ENCODE assay signal across 9 mouse cellular contexts in genomic region chr6:48675400-48675930, GRCm38 (mm10). TPM values are rescaled to one million over a fixed set of nuclear protein-coding genes. Genes with fewer than 3 reads are reported as not detected.
DNase-seq lines count a peak whose midpoint lies in the region; ATAC-seq and TF ChIP-seq lines count a peak whose summit lies in the region.
"Had no signal": no experiment of that assay in that cellular context is flagged by ENCODE, and none has a peak within 500 bp of the region (broad histone marks: within the 10 kb centered on the region; RNA-seq: fewer than 3 reads in every experiment).

No protein-coding gene starts in this region.

- H3K9me3 ChIP-seq in forebrain, embryonic 12.5 days, result no peaks in the 10 kb centered on the region
- no peaks in the 10 kb centered on the region for H3K9me3 ChIP-seq in forebrain, embryonic 16.5 days (ENCODE audit: control insufficient read depth, low read length)
- H3K9me3 ChIP-seq in midbrain, embryonic 10.5 days (replicated peaks), result no peaks in the 10 kb centered on the region
- H3K9me3 ChIP-seq in midbrain, embryonic 11.5 days (ENCODE audit: control insufficient read depth, low read length), result no peaks in the 10 kb centered on the region
- no peaks in the 10 kb centered on the region for H3K9me3 ChIP-seq in intestine, postnatal 0 days (ENCODE audit: control insufficient read depth)

- H3K27me3 ChIP-seq in forebrain, embryonic 12.5 days, result no peaks in the 10 kb centered on the region
- H3K27me3 ChIP-seq in forebrain, embryonic 16.5 days (replicated peaks; ENCODE audit: control insufficient read depth, insufficient read depth, low read length), result no peaks in the 10 kb centered on the region
- H3K27me3 ChIP-seq in midbrain, embryonic 10.5 days (ENCODE audit: low read depth, poor library complexity, severe bottlenecking), result no peaks in the 10 kb centered on the region
- no peaks in the 10 kb centered on the region for H3K27me3 ChIP-seq in midbrain, embryonic 11.5 days (ENCODE audit: control insufficient read depth, insufficient read depth, low read length)
- H3K27me3 ChIP-seq in intestine, postnatal 0 days (replicated peaks; ENCODE audit: control insufficient read depth, insufficient read depth, low read length), result no peaks in the 10 kb centered on the region
- H3K27me3 ChIP-seq in small intestine, adult 2 months (ENCODE audit: control insufficient read depth, insufficient read depth, low read length), result no peaks in the 10 kb centered on the region

- H3K4me1 ChIP-seq in forebrain, embryonic 12.5 days, result peaks cover 8% of the 10 kb centered on the region
- H3K4me1 ChIP-seq in forebrain, embryonic 16.5 days (replicated peaks; ENCODE audit: control insufficient read depth, insufficient read depth, low read length), result no peaks in the 10 kb centered on the region
- peaks cover 11% of the 10 kb centered on the region for H3K4me1 ChIP-seq in midbrain, embryonic 10.5 days
- H3K4me1 ChIP-seq in midbrain, embryonic 11.5 days (ENCODE audit: control insufficient read depth, insufficient read depth, low read length), result no peaks in the 10 kb centered on the region
- H3K4me1 ChIP-seq in intestine, postnatal 0 days (replicated peaks; ENCODE audit: control insufficient read depth, insufficient read depth, low read length), result no peaks in the 10 kb centered on the region; the same call in 1 of the 2 replicates
- H3K4me1 ChIP-seq in small intestine, adult 2 months (ENCODE audit: control insufficient read depth, insufficient read depth, insufficient read length, low read length), result peaks cover 5% of the 10 kb centered on the region; the same call in 1 of the 2 replicates

- no peak for TF ChIP-seq CTCF in intestine, postnatal 0 days (IDR thresholded peaks at IDR 0.05; ENCODE audit: low read depth)
- no peak for TF ChIP-seq CTCF in small intestine, adult 2 months (IDR thresholded peaks at IDR 0.05; ENCODE audit: extremely low read depth, insufficient read length, insufficient replicate concordance, low read depth, low read length)

- no peak for DNase-seq in midbrain, embryonic 10.5 days (ENCODE audit: low spot score)
- DNase-seq in midbrain, embryonic 11.5 days (ENCODE audit: low spot score, missing footprints), result no peak
- DNase-seq in adrenal gland, postnatal 25 days, result no peak
- no peak for DNase-seq in retina, embryonic 14.5 days (ENCODE audit: low spot score)
- DNase-seq: right cerebral cortex, postnatal 14 days had no signal

- no peak overlapping the region for H3K27ac ChIP-seq in forebrain, embryonic 12.5 days
- no peak overlapping the region for H3K27ac ChIP-seq in forebrain, embryonic 16.5 days (ENCODE audit: low read length)
- peak overlapping the region; percentile 63; the same call in 1 of the 2 replicates for H3K27ac ChIP-seq in midbrain, embryonic 10.5 days (replicated peaks)
- no peak overlapping the region for H3K27ac ChIP-seq in midbrain, embryonic 11.5 days (ENCODE audit: low read depth, low read length)
- H3K27ac ChIP-seq in intestine, postnatal 0 days (ENCODE audit: low read depth, low read length), result peak overlapping the region; percentile 47; the same call in 1 of the 2 replicates
- peak overlapping the region; percentile 81 for H3K27ac ChIP-seq in small intestine, adult 2 months (ENCODE audit: insufficient read depth, low read depth, low read length)

- H3K9ac ChIP-seq in forebrain, embryonic 12.5 days, result no peak overlapping the region
- H3K9ac ChIP-seq in forebrain, embryonic 16.5 days (replicated peaks; ENCODE audit: low read depth, low read length), result no peak overlapping the region
- no peak overlapping the region for H3K9ac ChIP-seq in midbrain, embryonic 11.5 days (ENCODE audit: low read length)
- peak overlapping the region; percentile 35; the same call in 1 of the 2 replicates for H3K9ac ChIP-seq in intestine, postnatal 0 days (ENCODE audit: low read depth, low read length)

- H3K36me3 ChIP-seq in forebrain, embryonic 12.5 days (replicated peaks), result no peaks in the 10 kb centered on the region
- H3K36me3 ChIP-seq in forebrain, embryonic 16.5 days (ENCODE audit: control insufficient read depth, insufficient read depth), result no peaks in the 10 kb centered on the region
- no peaks in the 10 kb centered on the region for H3K36me3 ChIP-seq in midbrain, embryonic 10.5 days
- H3K36me3 ChIP-seq in midbrain, embryonic 11.5 days (ENCODE audit: control insufficient read depth, insufficient read depth, low read length), result no peaks in the 10 kb centered on the region
- H3K36me3 ChIP-seq in intestine, postnatal 0 days (ENCODE audit: control insufficient read depth, insufficient read depth), result no peaks in the 10 kb centered on the region
- peaks cover 5% of the 10 kb centered on the region; the same call in 1 of the 2 replicates for H3K36me3 ChIP-seq in small intestine, adult 2 months (ENCODE audit: control insufficient read depth, insufficient read depth, low read length)

- peak overlapping the region; percentile 25 for H3K4me2 ChIP-seq in forebrain, embryonic 12.5 days
- H3K4me2 ChIP-seq in forebrain, embryonic 16.5 days (ENCODE audit: low read length), result no peak overlapping the region
- H3K4me2 ChIP-seq in midbrain, embryonic 11.5 days, result no peak overlapping the region
- H3K4me2 ChIP-seq in intestine, postnatal 0 days (replicated peaks; ENCODE audit: low read depth), result peak overlapping the region; percentile 64

- WGBS in forebrain, embryonic 12.5 days, result 47% methylated on average over 10 of the region's 10 CpGs
- 38% methylated on average over 10 of the region's 10 CpGs for WGBS in forebrain, embryonic 16.5 days
- 47% methylated on average over 10 of the region's 10 CpGs for WGBS in midbrain, embryonic 10.5 days
- 49% methylated on average over 10 of the region's 10 CpGs for WGBS in midbrain, embryonic 11.5 days
- 28% methylated on average over 10 of the region's 10 CpGs for WGBS in intestine, postnatal 0 days
- WGBS in small intestine, adult 2 months, result 14% methylated on average over 10 of the region's 10 CpGs

- TF ChIP-seq POLR2A in small intestine, adult 2 months (IDR thresholded peaks at IDR 0.05; ENCODE audit: low read depth, low read length), result no peak

- H3K4me3 ChIP-seq in forebrain, embryonic 12.5 days (replicated peaks), result no peak overlapping the region
- H3K4me3 ChIP-seq in forebrain, embryonic 16.5 days (replicated peaks; ENCODE audit: low read length), result no peak overlapping the region; the same call in 1 of the 2 replicates
- H3K4me3 ChIP-seq in midbrain, embryonic 10.5 days, result peak overlapping the region; percentile 34
- H3K4me3 ChIP-seq in midbrain, embryonic 11.5 days (ENCODE audit: low read depth, low read length), result no peak overlapping the region
- H3K4me3 ChIP-seq in intestine, postnatal 0 days (ENCODE audit: low read depth, low read length), result peak overlapping the region; percentile 39
- H3K4me3 ChIP-seq in small intestine, adult 2 months (ENCODE audit: low read depth, low read length), result peak overlapping the region; percentile 68

- ATAC-seq in forebrain, embryonic 12.5 days (ENCODE audit: low FRiP score), result no peak
- no peak for ATAC-seq in forebrain, embryonic 16.5 days
- ATAC-seq in midbrain, embryonic 11.5 days (ENCODE audit: low FRiP score), result no peak
- ATAC-seq in intestine, postnatal 0 days, result 0 out of 2 replicates have a peak, but pooled peaks have one; percentile 8

RNA-seq across cellular contexts. Expression of gene Gimap9, which starts 0.5 kb away (rescaled TPM):
- 2.0 and 2.6 TPM in 2 replicates for polyA plus RNA-seq in forebrain, embryonic 12.5 days (2016; fragmentation: Nextera tagmentation; extraction: Ambion mirVana)
- 2.0 and 2.7 TPM in 2 replicates for polyA plus RNA-seq in forebrain, embryonic 16.5 days (2015; fragmentation: Nextera tagmentation; extraction: Ambion mirVana)
- polyA plus RNA-seq in midbrain, embryonic 10.5 days (2016; fragmentation: Nextera tagmentation; extraction: Ambion mirVana), result 2.6 and 3.9 TPM in 2 replicates
- polyA plus RNA-seq in midbrain, embryonic 11.5 days (2014; fragmentation: Nextera tagmentation; extraction: Ambion mirVana), result 2.9 and 3.0 TPM in 2 replicates
- 9.9 and 10.2 TPM in 2 replicates for polyA plus RNA-seq in intestine, postnatal 0 days (2015; fragmentation: Nextera tagmentation; extraction: Ambion mirVana)
- 0.27 and 0.62 TPM in 2 replicates for polyA plus RNA-seq in small intestine, adult 2 months (2012; rRNA removed)
- total RNA-seq in adrenal gland, postnatal 25 days (2021), result 5.7 and 8.1 TPM in 2 replicates

RNA-seq across cellular contexts. Expression of gene Gimap4, which starts 8.9 kb away (rescaled TPM):
- polyA plus RNA-seq in forebrain, embryonic 12.5 days (2016; fragmentation: Nextera tagmentation; extraction: Ambion mirVana), result 2.8 and 3.4 TPM in 2 replicates
- polyA plus RNA-seq in forebrain, embryonic 16.5 days (2015; fragmentation: Nextera tagmentation; extraction: Ambion mirVana), result 1.2 and 1.8 TPM in 2 replicates
- 5.2 and 5.6 TPM in 2 replicates for polyA plus RNA-seq in midbrain, embryonic 10.5 days (2016; fragmentation: Nextera tagmentation; extraction: Ambion mirVana)
- 4.8 and 5.6 TPM in 2 replicates for polyA plus RNA-seq in midbrain, embryonic 11.5 days (2014; fragmentation: Nextera tagmentation; extraction: Ambion mirVana)
- 9.6 and 11.3 TPM in 2 replicates for polyA plus RNA-seq in intestine, postnatal 0 days (2015; fragmentation: Nextera tagmentation; extraction: Ambion mirVana)
- 4.3 and 9.3 TPM in 2 replicates for polyA plus RNA-seq in small intestine, adult 2 months (2012; rRNA removed)
- total RNA-seq in adrenal gland, postnatal 25 days (2021), result 51.4 and 59.1 TPM in 2 replicates

RNA-seq across cellular contexts. Expression of gene Gimap8, which starts 28.4 kb away (rescaled TPM):
- polyA plus RNA-seq in forebrain, embryonic 12.5 days (2016; fragmentation: Nextera tagmentation; extraction: Ambion mirVana), result 0.36 TPM in 2 replicates
- polyA plus RNA-seq in forebrain, embryonic 16.5 days (2015; fragmentation: Nextera tagmentation; extraction: Ambion mirVana), result 0.52 and 0.56 TPM in 2 replicates
- 0.44 and 0.82 TPM in 2 replicates for polyA plus RNA-seq in midbrain, embryonic 10.5 days (2016; fragmentation: Nextera tagmentation; extraction: Ambion mirVana)
- 0.18 and 0.25 TPM in 2 replicates for polyA plus RNA-seq in midbrain, embryonic 11.5 days (2014; fragmentation: Nextera tagmentation; extraction: Ambion mirVana)
- polyA plus RNA-seq in intestine, postnatal 0 days (2015; fragmentation: Nextera tagmentation; extraction: Ambion mirVana), result 1.1 and 1.2 TPM in 2 replicates
- 0.72 and 1.5 TPM in 2 replicates for polyA plus RNA-seq in small intestine, adult 2 months (2012; rRNA removed)
- total RNA-seq in adrenal gland, postnatal 25 days (2021), result 9.9 and 13.7 TPM in 2 replicates

RNA-seq across cellular contexts. Expression of gene Gimap6, which starts 32.6 kb away (rescaled TPM):
- polyA plus RNA-seq in forebrain, embryonic 12.5 days (2016; fragmentation: Nextera tagmentation; extraction: Ambion mirVana), result 5.7 and 6.5 TPM in 2 replicates
- 7.8 and 7.9 TPM in 2 replicates for polyA plus RNA-seq in forebrain, embryonic 16.5 days (2015; fragmentation: Nextera tagmentation; extraction: Ambion mirVana)
- polyA plus RNA-seq in midbrain, embryonic 10.5 days (2016; fragmentation: Nextera tagmentation; extraction: Ambion mirVana), result 6.7 and 8.4 TPM in 2 replicates
- polyA plus RNA-seq in midbrain, embryonic 11.5 days (2014; fragmentation: Nextera tagmentation; extraction: Ambion mirVana), result 7.1 and 7.3 TPM in 2 replicates
- polyA plus RNA-seq in intestine, postnatal 0 days (2015; fragmentation: Nextera tagmentation; extraction: Ambion mirVana), result 13.6 and 15.8 TPM in 2 replicates
- polyA plus RNA-seq in small intestine, adult 2 months (2012; rRNA removed), result 2.0 and 5.0 TPM in 2 replicates
- 49.4 and 57.9 TPM in 2 replicates for total RNA-seq in adrenal gland, postnatal 25 days (2021)

RNA-seq across cellular contexts. Expression of gene Gm28053, which starts 42.9 kb away (rescaled TPM):
- not detected in 2 replicates for polyA plus RNA-seq in forebrain, embryonic 12.5 days (2016; fragmentation: Nextera tagmentation; extraction: Ambion mirVana)
- polyA plus RNA-seq in forebrain, embryonic 16.5 days (2015; fragmentation: Nextera tagmentation; extraction: Ambion mirVana), result 1.1 TPM in 1 of 2 replicates, not detected in the other
- polyA plus RNA-seq in midbrain, embryonic 10.5 days (2016; fragmentation: Nextera tagmentation; extraction: Ambion mirVana), result 0.49 and 1.2 TPM in 2 replicates
- polyA plus RNA-seq in midbrain, embryonic 11.5 days (2014; fragmentation: Nextera tagmentation; extraction: Ambion mirVana), result 0.75 and 1.3 TPM in 2 replicates
- 1.3 and 2.3 TPM in 2 replicates for polyA plus RNA-seq in intestine, postnatal 0 days (2015; fragmentation: Nextera tagmentation; extraction: Ambion mirVana)
- not detected in 2 replicates for polyA plus RNA-seq in small intestine, adult 2 months (2012; rRNA removed)
- 6.7 and 6.9 TPM in 2 replicates for total RNA-seq in adrenal gland, postnatal 25 days (2021)

Comparison
In these comparisons a context has a peak if more than half of its experiments do, and no peak if none do; other contexts are left out.
1. H3K27ac ChIP-seq: peak in midbrain, embryonic 10.5 days (single experiment), intestine, postnatal 0 days (single experiment) and small intestine, adult 2 months (single experiment); none in forebrain, embryonic 12.5 days (single experiment), forebrain, embryonic 16.5 days (single experiment) and midbrain, embryonic 11.5 days (single experiment).
2. H3K4me2 ChIP-seq: peak in forebrain, embryonic 12.5 days (single experiment) and intestine, postnatal 0 days (single experiment); none in forebrain, embryonic 16.5 days (single experiment) and midbrain, embryonic 11.5 days (single experiment).
3. H3K4me3 ChIP-seq: peak in midbrain, embryonic 10.5 days (single experiment), intestine, postnatal 0 days (single experiment) and small intestine, adult 2 months (single experiment); none in forebrain, embryonic 12.5 days (single experiment), forebrain, embryonic 16.5 days (single experiment) and midbrain, embryonic 11.5 days (single experiment).